ENCODE assay signal across 8 mouse cellular contexts in genomic region chr9:106202819-106203636, GRCm38 (mm10). TPM values are rescaled to one million over a fixed set of nuclear protein-coding genes. Genes with fewer than 3 reads are reported as not detected.
DNase-seq lines count a peak whose midpoint lies in the region; ATAC-seq and TF ChIP-seq lines count a peak whose summit lies in the region.

Gene Twf2 (plus strand): TSS chr9:106203108.

- H3K27ac ChIP-seq in embryonic facial prominence, embryonic 14.5 days (replicated peaks; ENCODE audit: low read depth, low read length), result peak within 1 kb of the TSS; percentile 72
- peak within 1 kb of the TSS; percentile 6; the same call in 1 of the 2 replicates for H3K27ac ChIP-seq in limb, embryonic 14.5 days (replicated peaks; ENCODE audit: low read depth, low read length)
- H3K27ac ChIP-seq in midbrain, postnatal 0 days (ENCODE audit: low read depth, low read length), result peak within 1 kb of the TSS; percentile 72

- no peaks in the 10 kb centered on the region for H3K27me3 ChIP-seq in embryonic facial prominence, embryonic 14.5 days (replicated peaks; ENCODE audit: control insufficient read depth, insufficient read depth, low read length)
- H3K27me3 ChIP-seq in limb, embryonic 14.5 days (ENCODE audit: control insufficient read depth, insufficient read depth, low read length), result no peaks in the 10 kb centered on the region
- H3K27me3 ChIP-seq in midbrain, postnatal 0 days (ENCODE audit: insufficient read depth, low read length), result no peaks in the 10 kb centered on the region

- peak; percentile 80 for TF ChIP-seq POLR2A in limb, embryonic 14.5 days (IDR thresholded peaks at IDR 0.05; ENCODE audit: borderline replicate concordance, extremely low read depth, insufficient read depth, insufficient read length)

- H3K9ac ChIP-seq in embryonic facial prominence, embryonic 14.5 days (ENCODE audit: low read depth, low read length), result peak within 1 kb of the TSS; percentile 77
- peak within 1 kb of the TSS; percentile 69 for H3K9ac ChIP-seq in limb, embryonic 14.5 days (ENCODE audit: low read depth, low read length, severe bottlenecking)
- H3K9ac ChIP-seq in midbrain, postnatal 0 days (replicated peaks; ENCODE audit: low read length, poor library complexity, severe bottlenecking), result peak within 1 kb of the TSS; percentile 83

- 2% methylated on average over 26 of the region's 61 CpGs for WGBS in embryonic facial prominence, embryonic 14.5 days
- 2% methylated on average over 46 of the region's 61 CpGs for whole genome bisulfite sequencing in limb, embryonic 14.5 days
- WGBS in midbrain, postnatal 0 days, result 1% methylated on average over 59 of the region's 61 CpGs

- H3K4me1 ChIP-seq in embryonic facial prominence, embryonic 14.5 days (ENCODE audit: control insufficient read depth, insufficient read depth, low read length), result peaks cover 20% of the 10 kb centered on the region
- H3K4me1 ChIP-seq in limb, embryonic 14.5 days (ENCODE audit: control insufficient read depth, insufficient read depth, low read length), result peaks cover 18% of the 10 kb centered on the region
- peaks cover 12% of the 10 kb centered on the region; the same call in 1 of the 2 replicates for H3K4me1 ChIP-seq in midbrain, postnatal 0 days (ENCODE audit: insufficient read depth, low read length)

- DNase-seq in 3T3-L1 (ENCODE audit: low read depth, low spot score), result peak; percentile 82
- DNase-seq in adrenal gland, postnatal 4 days (ENCODE audit: low spot score in 2 of 2), result peak; percentile 84
- peak; percentile 96 for DNase-seq in embryonic facial prominence, embryonic 14.5 days (ENCODE audit: low spot score)
- DNase-seq in heart, adult 8-10 months (ENCODE audit: low spot score), result peak; percentile 94
- DNase-seq in kidney, adult 9 months, result peak; percentile 90
- peak; percentile 96 for DNase-seq in limb, embryonic 14.5 days (ENCODE audit: low spot score)
- DNase-seq in midbrain, postnatal 0 days (ENCODE audit: low spot score), result peak; percentile 94
- DNase-seq in spleen, postnatal 14 days (ENCODE audit: low spot score in 2 of 2), result peak; percentile 72 to 79

- H3K4me3 ChIP-seq in embryonic facial prominence, embryonic 14.5 days (ENCODE audit: low read depth, low read length), result peak within 1 kb of the TSS; percentile 60
- peak within 1 kb of the TSS; percentile 51 for H3K4me3 ChIP-seq in limb, embryonic 14.5 days (replicated peaks; ENCODE audit: low read length)
- H3K4me3 ChIP-seq in midbrain, postnatal 0 days (ENCODE audit: low read depth, low read length), result peak within 1 kb of the TSS; percentile 70

- 0 out of 2 replicates have a peak, but pooled peaks cover 5% of the 10 kb centered on the region for H3K36me3 ChIP-seq in embryonic facial prominence, embryonic 14.5 days (ENCODE audit: control insufficient read depth, insufficient read depth, low read length)
- peaks cover 7% of the 10 kb centered on the region; the same call in 1 of the 2 replicates for H3K36me3 ChIP-seq in limb, embryonic 14.5 days (ENCODE audit: control insufficient read depth, insufficient read depth, low read length)
- H3K36me3 ChIP-seq in midbrain, postnatal 0 days (ENCODE audit: insufficient read depth, low read length), result peaks cover 1% of the 10 kb centered on the region; the same call in 1 of the 2 replicates

- no peak for TF ChIP-seq CTCF in midbrain, postnatal 0 days (IDR thresholded peaks at IDR 0.05)

- H3K9me3 ChIP-seq in embryonic facial prominence, embryonic 14.5 days (ENCODE audit: control insufficient read depth, low read length), result no peaks in the 10 kb centered on the region
- H3K9me3 ChIP-seq in limb, embryonic 14.5 days (ENCODE audit: control insufficient read depth, low read length), result no peaks in the 10 kb centered on the region
- no peaks in the 10 kb centered on the region for H3K9me3 ChIP-seq in midbrain, postnatal 0 days (ENCODE audit: low read length)

- peak; percentile 93 for ATAC-seq in embryonic facial prominence, embryonic 14.5 days (ENCODE audit: low read depth)
- ATAC-seq in limb, embryonic 14.5 days (ENCODE audit: low FRiP score, low read depth), result peak; percentile 90
- ATAC-seq in midbrain, postnatal 0 days (ENCODE audit: low FRiP score), result peak; percentile 82

- H3K4me2 ChIP-seq in embryonic facial prominence, embryonic 14.5 days (ENCODE audit: low read depth, low read length), result peak within 1 kb of the TSS; percentile 62
- H3K4me2 ChIP-seq in limb, embryonic 14.5 days (replicated peaks; ENCODE audit: low read depth, low read length, severe bottlenecking), result peak within 1 kb of the TSS; percentile 60
- H3K4me2 ChIP-seq in midbrain, postnatal 0 days (ENCODE audit: low read depth, low read length, poor library complexity, severe bottlenecking), result peak within 1 kb of the TSS; percentile 67

RNA-seq across cellular contexts. Expression of gene Twf2, which starts in this region (rescaled TPM):
- total RNA-seq in adrenal gland, postnatal 4 days (2021), result 10 to 100 TPM; 62.5 to 63.9 TPM
- 65.1 and 65.4 TPM in 2 replicates for polyA plus RNA-seq in embryonic facial prominence, embryonic 14.5 days (2014; fragmentation: Nextera tagmentation; extraction: Ambion mirVana)
- total RNA-seq in heart, adult 8-10 months (2022), result 100 to 1,000 TPM; 188 to 245 (median 236) TPM
- 69.2 and 76.3 TPM in 2 replicates for polyA plus RNA-seq in limb, embryonic 14.5 days (2012; rRNA removed)
- 62.4 and 65.6 TPM in 2 replicates for polyA plus RNA-seq in limb, embryonic 14.5 days (2014; fragmentation: Nextera tagmentation; extraction: Ambion mirVana)
- 60.1 and 78.3 TPM in 2 replicates for total RNA-seq in midbrain, postnatal 0 days (2014; rRNA removed)
- 41.6 and 47.4 TPM in 2 replicates for polyA plus RNA-seq in midbrain, postnatal 0 days (2015; fragmentation: Nextera tagmentation; extraction: Ambion mirVana)

Comparison
In these comparisons a context has a peak if more than half of its experiments do, and no peak if none do; other contexts are left out.
1. Peak in every context shown above with its lines: DNase-seq, ATAC-seq, H3K4me3 ChIP-seq and H3K27ac ChIP-seq.
2. H3K27ac ChIP-seq: peak in every context shown above with its lines; median percentile 72 in embryonic facial prominence, embryonic 14.5 days; 72 in midbrain, postnatal 0 days; 6 in limb, embryonic 14.5 days.